Mouse (Mus musculus) T-helper 2 cell (primary cell): ENCODE data around the gene Sh3rf3.

Experiments
- in situ Hi-C: fragments of 300-600 bp; cut with MboI, MseI; formaldehyde crosslinking; loops from one replicate; pipeline ENCODE4 v1.15.1; 2025; ENCODE audit warnings: high pct_unique_total_duplicates

Sh3rf3 gene

GRCm38 (mm10) chr10:58813081-58813800 lies at the start of gene Sh3rf3:
Sh3rf3 (plus strand) TSS chr10:58813359.
- in situ Hi-C loops = loop anchor here (25.0 kb wide), 1 partner anchor 474 kb away; no protein-coding TSS in a partner anchor

- in situ Hi-C loops = loop anchor here (10.0 kb wide), 1 partner anchor 1344 kb away; no protein-coding TSS in a partner anchor
Observed at GRCm38 (mm10) chr10:58788486-58789274, 24.5 kb upstream of the Sh3rf3 start.

- in situ Hi-C loops = no loop called here
Observed at GRCm38 (mm10) chr10:58797555-58797954, 15.6 kb upstream of the Sh3rf3 start.

- in situ Hi-C loops = no loop called here
Observed at GRCm38 (mm10) chr10:58798156-58798555, 15.0 kb upstream of the Sh3rf3 start.

GRCm38 (mm10) chr10:58800996-58801433 lies 12.1 kb upstream of the Sh3rf3 start:
- in situ Hi-C loops = loop anchor here (25.0 kb wide), 1 partner anchor 486 kb away; no protein-coding TSS in a partner anchor

- in situ Hi-C loops = loop anchor here (25.0 kb wide), 1 partner anchor 485 kb away; no protein-coding TSS in a partner anchor
Observed at GRCm38 (mm10) chr10:58802391-58802790, 10.8 kb upstream of the Sh3rf3 start.

GRCm38 (mm10) chr10:58807956-58808355 lies 5.2 kb upstream of the Sh3rf3 start:
- in situ Hi-C loops = loop anchor here (25.0 kb wide), 1 partner anchor 479 kb away; no protein-coding TSS in a partner anchor

- in situ Hi-C loops = loop anchor here (25.0 kb wide), 1 partner anchor 477 kb away; no protein-coding TSS in a partner anchor
Observed at GRCm38 (mm10) chr10:58810181-58810580, 3.0 kb upstream of the Sh3rf3 start.

GRCm38 (mm10) chr10:58812210-58813080 lies 714 bp upstream of the Sh3rf3 start:
- in situ Hi-C loops = loop anchor here (25.0 kb wide), 1 partner anchor 475 kb away; no protein-coding TSS in a partner anchor

- in situ Hi-C loops = loop anchor here (25.0 kb wide), 1 partner anchor 474 kb away; no protein-coding TSS in a partner anchor
Observed at GRCm38 (mm10) chr10:58813801-58814191, 637 bp downstream of the Sh3rf3 start.

GRCm38 (mm10) chr10:58814486-58814885 lies 1.3 kb downstream of the Sh3rf3 start:
- in situ Hi-C loops = loop anchor here (25.0 kb wide), 1 partner anchor 473 kb away; no protein-coding TSS in a partner anchor

GRCm38 (mm10) chr10:58824016-58824568 lies 10.9 kb downstream of the Sh3rf3 start:
- in situ Hi-C loops = loop anchor here (25.0 kb wide), 1 partner anchor 463 kb away; no protein-coding TSS in a partner anchor

- in situ Hi-C loops = no loop called here
Observed at GRCm38 (mm10) chr10:58829251-58830111, 16.3 kb downstream of the Sh3rf3 start.

GRCm38 (mm10) chr10:58833146-58833545 lies 20.0 kb downstream of the Sh3rf3 start:
- in situ Hi-C loops = no loop called here

GRCm38 (mm10) chr10:58833741-58834178 lies 20.6 kb downstream of the Sh3rf3 start:
- in situ Hi-C loops = no loop called here

- in situ Hi-C loops = no loop called here
Observed at GRCm38 (mm10) chr10:58836391-58836790, 23.2 kb downstream of the Sh3rf3 start.

GRCm38 (mm10) chr10:58837504-58837903 lies 24.3 kb downstream of the Sh3rf3 start:
- in situ Hi-C loops = no loop called here

- in situ Hi-C loops = no loop called here
Observed at GRCm38 (mm10) chr10:58841945-58842344, 28.8 kb downstream of the Sh3rf3 start.

GRCm38 (mm10) chr10:58843100-58843499 lies 29.9 kb downstream of the Sh3rf3 start:
- in situ Hi-C loops = no loop called here

- in situ Hi-C loops = no loop called here
Observed at GRCm38 (mm10) chr10:58848127-58848526, 35.0 kb downstream of the Sh3rf3 start.
